Mouse (Mus musculus) CH12.LX (cell line): Measurements from ENCODE around the gene Evi5. TPM values are rescaled to one million over a fixed set of nuclear protein-coding genes. Genes with fewer than 3 reads are reported as not detected.

Experiments used
- DNase-seq: peaks from one replicate; pipeline ENCODE4 v3.0.0-alpha.2; 2013; ENCODE audit errors: extremely low read depth
- H3K27ac ChIP-seq: 2 replicates; pipeline ENCODE4 v1.5.1; 2012; ENCODE audit warnings: low read depth, mild to moderate bottlenecking, control low read depth, moderate library complexity; ENCODE audit not compliant: insufficient read depth
- H3K27me3 ChIP-seq: replicated peaks from 2 replicates; pipeline ENCODE3; 2012; ENCODE audit warnings: inconsistent platforms
- H3K36me3 ChIP-seq, 2 experiments: replicated peaks in 1 of 2; 2 replicates each; pipeline versions ENCODE3 to v1.6.1; 2012; ENCODE audit warnings: inconsistent platforms in 1 of 2, low read length in 1 of 2, mild to moderate bottlenecking in 1 of 2, mixed read lengths in 1 of 2, moderate library complexity in 1 of 2; ENCODE audit not compliant: control insufficient read depth in 1 of 2, insufficient read depth in 1 of 2
- H3K4me1 ChIP-seq, 2 experiments: 2 replicates each; pipeline ENCODE4 v1.6.1; 2012; ENCODE audit warnings: inconsistent platforms in 1 of 2, moderate library complexity in 1 of 2; ENCODE audit not compliant: insufficient read depth in 2 of 2, control insufficient read depth in 1 of 2
- H3K4me2 ChIP-seq: 2 replicates; pipeline ENCODE4 v1.6.1; 2012; ENCODE audit warnings: low read depth, mild to moderate bottlenecking, control low read depth; ENCODE audit not compliant: poor library complexity, insufficient read depth, severe bottlenecking
- H3K4me3 ChIP-seq, 3 experiments: fragments of 150-350 bp in 1 of 3; sonication (generic) in 1 of 3; replicated peaks in 1 of 3; 2 replicates each; pipeline versions ENCODE3 to v1.5.1; 2011 to 2012; ENCODE audit warnings: low read depth in 2 of 3, low read length in 2 of 3, mild to moderate bottlenecking in 2 of 3, moderate library complexity in 2 of 3, control low read depth in 1 of 3, improper control_type of control experiment in 1 of 3, inconsistent platforms in 1 of 3, mixed read lengths in 1 of 3; ENCODE audit not compliant: poor library complexity in 1 of 3
- H3K79me2 ChIP-seq: replicated peaks from 2 replicates; pipeline ENCODE4 v1.6.1; 2012; ENCODE audit warnings: mild to moderate bottlenecking, moderate library complexity; ENCODE audit not compliant: control insufficient read depth, poor library complexity, insufficient read depth, severe bottlenecking; ENCODE audit errors: extremely low read depth
- H3K9ac ChIP-seq: 2 replicates; pipeline ENCODE4 v1.6.1; 2012; ENCODE audit warnings: low read depth, mild to moderate bottlenecking, control low read depth, moderate library complexity; ENCODE audit not compliant: insufficient read depth
- H3K9me3 ChIP-seq: replicated peaks from 2 replicates; pipeline ENCODE3; 2012; ENCODE audit warnings: low read length, inconsistent platforms, mixed read lengths
- BHLHE40 ChIP-seq: IDR thresholded peaks from 2 replicates; pipeline ENCODE4 v1.6.1; 2011; ENCODE audit warnings: mild to moderate bottlenecking, low read depth, low read length, improper control_type of control experiment
- CHD2 ChIP-seq: IDR thresholded peaks from 2 replicates; pipeline ENCODE4 v1.6.1; 2011; ENCODE audit warnings: low read length, improper control_type of control experiment
- ELF1 ChIP-seq: IDR thresholded peaks from 2 replicates; pipeline ENCODE4 v1.6.1; 2014; ENCODE audit warnings: low read depth, mild to moderate bottlenecking, inconsistent platforms, low read length, improper control_type of control experiment
- EP300 ChIP-seq: IDR thresholded peaks from 2 replicates; pipeline ENCODE4 v1.6.1; 2011; ENCODE audit warnings: low read length, improper control_type of control experiment
- MYC ChIP-seq: IDR thresholded peaks from 2 replicates; pipeline ENCODE4 v1.6.1; 2011; ENCODE audit warnings: low read depth, mild to moderate bottlenecking, improper control_type of control experiment, low read length
- PAX5 ChIP-seq: IDR thresholded peaks from 2 replicates; pipeline ENCODE4 v1.6.1; 2012; ENCODE audit warnings: low read length, inconsistent platforms, mixed read lengths
- POLR2A ChIP-seq: IDR thresholded peaks from 2 replicates; pipeline ENCODE4 v1.6.1; 2011; ENCODE audit warnings: low read depth, mild to moderate bottlenecking, improper control_type of control experiment, low read length
- POLR2AphosphoS2 ChIP-seq: IDR thresholded peaks from 2 replicates; pipeline ENCODE4 v1.6.1; 2011; ENCODE audit warnings: low read depth, low read length, improper control_type of control experiment
- RAD21 ChIP-seq: IDR thresholded peaks from 2 replicates; pipeline ENCODE4 v1.6.1; 2011; ENCODE audit warnings: low read depth, mild to moderate bottlenecking, low read length, improper control_type of control experiment, moderate library complexity
- ZC3H11A ChIP-seq: IDR thresholded peaks from 2 replicates; pipeline ENCODE4 v1.6.1; 2012; ENCODE audit warnings: low read depth, mild to moderate bottlenecking, inconsistent platforms, low read length, improper control_type of control experiment
- dilution Hi-C: fragments of 300-500 bp; cut with MboI; formaldehyde crosslinking; loops from 2 replicates; pipeline ENCODE4 v1.14.3; 2020; ENCODE audit warnings: low sequenced_read_pairs; ENCODE audit not compliant: extremely low pct_unique_long_range_greater_than_20kb, extremely low pct_ligation_motif_present
- in situ Hi-C: fragments of 300-500 bp; cut with MboI; formaldehyde crosslinking; loops from 3 replicates; pipeline ENCODE4 v1.14.3; 2019; ENCODE audit warnings: low sequenced_read_pairs, low pct_ligation_motif_present, low pct_unique_long_range_greater_than_20kb, mixed read lengths
- polyA plus RNA-seq: library from polyadenylated mRNA; unstranded; fragments of >175 nt; gene quantifications from 2 replicates; pipeline ENCODE4 v1.2.1, GENCODE M21; 2012; ENCODE audit warnings: low read depth; ENCODE audit not compliant: insufficient read length
- total RNA-seq, 2 experiments: library from RNA; depleted of rRNA; stranded (reverse); fragments of 300-350 nt in 1 of 2; fragments of >200 nt in 1 of 2; gene quantifications; 2 replicates each; pipeline ENCODE4 v1.2.3; 2012 to 2014

Evi5 gene
- total and polyA plus RNA-seq, 3 experiments, result 3.2 to 6.3 (median 3.8) TPM

DNA sequence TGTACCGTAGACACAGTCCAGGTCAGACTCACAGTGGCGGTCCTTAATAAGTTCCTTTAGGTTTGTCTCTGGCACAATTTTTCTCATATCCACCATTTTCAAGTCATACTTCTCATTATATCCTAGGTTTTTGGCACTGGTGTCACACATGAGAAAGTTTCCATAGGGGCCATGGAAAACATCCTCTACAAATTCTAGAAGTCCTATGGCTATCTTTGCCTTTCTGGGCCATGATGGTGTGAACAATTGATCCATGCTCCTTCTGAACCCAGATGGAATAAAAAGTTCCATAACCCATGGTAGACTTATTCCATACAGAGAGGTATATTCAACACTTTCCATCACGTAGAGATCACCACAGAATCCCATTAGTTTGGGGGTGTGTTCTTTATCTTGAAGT is 34.8 kb upstream of the Evi5 start:
- Histone ChIP-seq H3K9me3 (no peaks in the 10 kb centered on the region), H3K4me2 (no peak overlapping the region), H3K27me3 (no peaks in the 10 kb centered on the region), H3K79me2 (peaks cover 9% of the 10 kb centered on the region)
- TF ChIP-seq POLR2AphosphoS2 (peak; percentile 89), ZC3H11A (no peak), POLR2A (peak; percentile 47; the same call in 1 of the 2 replicates), CHD2 (peak; percentile 21), RAD21 (no peak), BHLHE40 (no peak)
- TF ChIP-seq, all 38 proteins: peak for 3
- no peak for DNase-seq
- dilution Hi-C loops, result no loop called here
- Histone ChIP-seq H3K4me3 (no peak overlapping the region), H3K9ac (no peak overlapping the region), H3K27ac (no peak overlapping the region), H3K36me3 (peaks cover 46 to 59% of the 10 kb centered on the region in 2 experiments), H3K4me1 (peaks cover 0 to 7% of the 10 kb centered on the region in 2 experiments; a peak in 1 of 4 replicates)
- in situ Hi-C loops, result no loop called here

GRCm38 (mm10) chr5:107908514-107909110 is 33.7 kb upstream of the Evi5 start:
- dilution Hi-C loops, result no loop called here
- Histone ChIP-seq H3K27me3 (no peaks in the 10 kb centered on the region), H3K4me1 (peaks cover 0 to 16% of the 10 kb centered on the region in 2 experiments; a peak in 2 of 4 replicates), H3K27ac (no peak overlapping the region), H3K4me2 (no peak overlapping the region), H3K36me3 (peaks cover 54 to 69% of the 10 kb centered on the region in 2 experiments), H3K9me3 (no peaks in the 10 kb centered on the region), H3K4me3 (no peak overlapping the region), H3K79me2 (peaks cover 15% of the 10 kb centered on the region), H3K9ac (no peak overlapping the region)
- in situ Hi-C loops, result no loop called here
- TF ChIP-seq POLR2A (peak; percentile 36; the same call in 1 of the 2 replicates), EP300 (no peak), POLR2AphosphoS2 (peak; percentile 78), PAX5 (no peak), ELF1 (no peak), MYC (0 out of 2 replicates have a peak, but pooled peaks have one; percentile 11)
- no peak for DNase-seq

DNA sequence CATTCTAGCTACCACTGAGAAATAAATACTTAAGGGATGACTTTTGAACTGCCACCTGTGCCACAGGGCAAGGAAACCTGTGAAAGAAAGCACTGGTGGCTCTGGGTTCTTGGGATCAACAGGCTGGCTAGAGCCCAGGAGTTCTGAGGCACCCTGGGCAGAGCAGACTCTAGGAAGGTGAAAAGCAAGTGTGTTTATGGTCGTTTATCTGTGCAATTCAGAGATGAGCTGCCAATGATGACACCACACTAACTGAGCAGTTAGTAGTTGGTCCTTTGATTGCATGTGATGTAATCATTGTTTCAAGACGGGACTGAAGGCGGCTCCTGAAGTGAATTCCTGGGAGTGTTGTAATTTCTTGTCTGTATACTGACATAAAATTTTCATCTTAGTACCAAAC is 29.4 kb upstream of the Evi5 start:
- no peaks in the 10 kb centered on the region for H3K9me3 ChIP-seq
- in situ Hi-C loops, result no loop called here

More for the DNA sequence above, 29.4 kb upstream of the Evi5 start:
- H3K79me2 ChIP-seq, result peaks cover 46% of the 10 kb centered on the region
- H3K36me3 ChIP-seq, result peaks cover 63 to 71% of the 10 kb centered on the region in 2 experiments
- no peak overlapping the region; the same call in 1 of the 2 replicates for H3K9ac ChIP-seq
- no peak for TF ChIP-seq CHD2
- peak; percentile 19; the same call in 1 of the 2 replicates for TF ChIP-seq POLR2A
- H3K4me3 ChIP-seq, result no peak overlapping the region
- no peak overlapping the region for H3K27ac ChIP-seq
- no peaks in the 10 kb centered on the region for H3K27me3 ChIP-seq
- DNase-seq, result no peak
- H3K4me2 ChIP-seq, result no peak overlapping the region
- dilution Hi-C loops, result no loop called here
- peaks cover 0 to 34% of the 10 kb centered on the region in 2 experiments; a peak in 2 of 4 replicates for H3K4me1 ChIP-seq
